Mouse (Mus musculus) liver, adult 2 months (tissue): ENCODE results near the gene Tek. TPM values are rescaled to one million over a fixed set of nuclear protein-coding genes. Genes with fewer than 3 reads are reported as not detected.

Source experiments
- DNase-seq: peaks from one replicate; pipeline ENCODE4 v3.0.0-alpha.2; 2011; ENCODE audit warnings: low read depth, low spot score; ENCODE audit errors: extremely low read depth
- H3K27ac ChIP-seq: fragments of 200-500 bp; replicated peaks from 2 replicates; pipeline ENCODE4 v1.5.1; 2012; ENCODE audit warnings: low read depth, mild to moderate bottlenecking, control low read depth, inconsistent platforms, low read length; ENCODE audit not compliant: insufficient read depth
- H3K27me3 ChIP-seq: fragments of 200-500 bp; 2 replicates; pipeline ENCODE4 v1.6.1; 2012; ENCODE audit warnings: mild to moderate bottlenecking, moderate library complexity, low read length, inconsistent platforms; ENCODE audit not compliant: control insufficient read depth, insufficient read depth
- H3K36me3 ChIP-seq: fragments of 200-500 bp; 2 replicates; pipeline ENCODE4 v1.6.1; 2012; ENCODE audit warnings: low read length, inconsistent platforms; ENCODE audit not compliant: control insufficient read depth, insufficient read depth
- H3K4me1 ChIP-seq: fragments of 200-500 bp; 2 replicates; pipeline ENCODE4 v1.6.1; 2011; ENCODE audit warnings: low read length; ENCODE audit not compliant: control insufficient read depth, insufficient read depth
- H3K4me3 ChIP-seq: fragments of 200-500 bp; 2 replicates; pipeline ENCODE4 v1.5.1; 2011; ENCODE audit warnings: low read depth, mild to moderate bottlenecking, control low read depth, low read length, moderate library complexity; ENCODE audit not compliant: insufficient read depth
- H3K79me2 ChIP-seq: fragments of 200-500 bp; 2 replicates; pipeline ENCODE4 v1.6.1; 2012; ENCODE audit warnings: inconsistent platforms, mild to moderate bottlenecking, low read length, moderate library complexity; ENCODE audit not compliant: control insufficient read depth, insufficient read depth
- H3K9ac ChIP-seq: fragments of 200-500 bp; 2 replicates; pipeline ENCODE4 v1.6.1; 2012; ENCODE audit warnings: low read depth, mild to moderate bottlenecking, control low read depth, inconsistent platforms, low read length
- CTCF ChIP-seq: fragments of 200-500 bp; IDR thresholded peaks from 2 replicates; pipeline ENCODE4 v1.5.1; 2011; ENCODE audit warnings: low read depth, low read length, control low read depth
- POLR2A ChIP-seq: fragments of 200-500 bp; IDR thresholded peaks from 2 replicates; pipeline ENCODE4 v1.6.1; 2011; ENCODE audit warnings: low read length, control low read depth; ENCODE audit not compliant: insufficient read depth; ENCODE audit errors: extremely low read depth
- WGBS: fragments of 180-500 bp; shearing (Covaris S2); methylation state at CpG from one replicate; pipeline ENCODE4 v1.1.7; 2018; 5-methylcytosine and 5-hydroxymethylcytosine counted together
- polyA plus RNA-seq: library from polyadenylated mRNA; depleted of rRNA; stranded (reverse); fragments of >200 nt; gene quantifications from 2 replicates; pipeline ENCODE4 v1.2.3, GENCODE M21; 2012; rRNA removed
- total RNA-seq: library from RNA; depleted of rRNA; stranded (reverse); fragments of >200 nt; gene quantifications from 2 replicates; pipeline ENCODE4 v1.2.3, GENCODE M21; 2014; rRNA removed

The Tek gene
- total and polyA plus RNA-seq, 2 experiments, result 2.3 to 15.0 TPM

- Histone ChIP-seq H3K4me1 (no peaks in the 10 kb centered on the region; the same call in 1 of the 2 replicates), H3K27me3 (no peaks in the 10 kb centered on the region), H3K79me2 (no peaks in the 10 kb centered on the region), H3K9ac (no peak overlapping the region), H3K27ac (no peak overlapping the region), H3K4me3 (no peak overlapping the region), H3K36me3 (no peaks in the 10 kb centered on the region; the same call in 1 of the 2 replicates)
- 73% methylated on average over 3 of the region's 3 CpGs for WGBS
- TF ChIP-seq POLR2A, result no peak
- no peak for TF ChIP-seq CTCF
- DNase-seq, result no peak
Observed at GRCm38 (mm10) chr4:94855201-94855600, 116.1 kb downstream of the Tek start.

- peak; percentile 24 for DNase-seq
- 14% methylated on average over 2 of the region's 2 CpGs for WGBS
- H3K27ac ChIP-seq, result no peak overlapping the region
- H3K79me2 ChIP-seq, result no peaks in the 10 kb centered on the region
- H3K27me3 ChIP-seq, result no peaks in the 10 kb centered on the region
- H3K4me1 ChIP-seq, result no peaks in the 10 kb centered on the region
- no peaks in the 10 kb centered on the region for H3K36me3 ChIP-seq
- no peak overlapping the region for H3K9ac ChIP-seq
- no peak for TF ChIP-seq POLR2A
- 0 out of 2 replicates have a peak, but pooled peaks have one; percentile 25 for TF ChIP-seq CTCF
- H3K4me3 ChIP-seq, result no peak overlapping the region
Observed at GRCm38 (mm10) chr4:94900744-94901143, 161.7 kb downstream of the Tek start.

- Histone ChIP-seq H3K79me2 (no peaks in the 10 kb centered on the region), H3K4me1 (no peaks in the 10 kb centered on the region), H3K4me3 (no peak overlapping the region), H3K27ac (no peak overlapping the region), H3K27me3 (no peaks in the 10 kb centered on the region), H3K36me3 (no peaks in the 10 kb centered on the region), H3K9ac (no peak overlapping the region)
- no peak for DNase-seq
- TF ChIP-seq CTCF (no peak), POLR2A (no peak)
- 46% methylated on average over 3 of the region's 3 CpGs for WGBS
Observed at GRCm38 (mm10) chr4:94901780-94902179, 162.7 kb downstream of the Tek start.

Other genes with a start within 250 kb of the Tek start
- not detected in 2 replicates for gene Gm10306, start 182.7 kb upstream of the Tek start, total RNA-seq
- not detected in 2 replicates for gene Gm10306, start 182.7 kb upstream of the Tek start, polyA plus RNA-seq
- 5.3 and 5.8 TPM in 2 replicates for gene Caap1, start 182.5 kb upstream of the Tek start, total RNA-seq
- gene Caap1, start 182.5 kb upstream of the Tek start, polyA plus RNA-seq, result 1.4 and 1.8 TPM in 2 replicates
- 46.7 and 49.6 TPM in 2 replicates for gene Plaa, start 136.0 kb upstream of the Tek start, total RNA-seq
- 26.1 and 27.1 TPM in 2 replicates for gene Plaa, start 136.0 kb upstream of the Tek start, polyA plus RNA-seq
- 2.5 and 3.6 TPM in 2 replicates for gene Ift74, start 124.8 kb upstream of the Tek start, total RNA-seq
- 0.24 and 0.33 TPM in 2 replicates for gene Ift74, start 124.8 kb upstream of the Tek start, polyA plus RNA-seq
- gene Lrrc19, start 89.1 kb upstream of the Tek start, total RNA-seq, result 0.09 TPM in 1 of 2 replicates, not detected in the other
- gene Lrrc19, start 89.1 kb upstream of the Tek start, polyA plus RNA-seq, result 0.07 TPM in 1 of 2 replicates, not detected in the other
- 0.13 TPM in 1 of 2 replicates, not detected in the other for gene Eqtn, start 189.6 kb downstream of the Tek start, total RNA-seq
- gene Eqtn, start 189.6 kb downstream of the Tek start, polyA plus RNA-seq, result 0.11 TPM in 1 of 2 replicates, not detected in the other
- 12.7 and 14.4 TPM in 2 replicates for gene Mysm1, start 239.8 kb downstream of the Tek start, total RNA-seq
- 1.6 and 1.8 TPM in 2 replicates for gene Mysm1, start 239.8 kb downstream of the Tek start, polyA plus RNA-seq